Mouse (Mus musculus): Measurements from ENCODE around the gene Crispld2. TPM values are rescaled to one million over a fixed set of nuclear protein-coding genes. Genes with fewer than 3 reads are reported as not detected.

Gene Crispld2
- total RNA-seq, 1 experiment from 2014 or later: 5.1 TPM

DNA sequence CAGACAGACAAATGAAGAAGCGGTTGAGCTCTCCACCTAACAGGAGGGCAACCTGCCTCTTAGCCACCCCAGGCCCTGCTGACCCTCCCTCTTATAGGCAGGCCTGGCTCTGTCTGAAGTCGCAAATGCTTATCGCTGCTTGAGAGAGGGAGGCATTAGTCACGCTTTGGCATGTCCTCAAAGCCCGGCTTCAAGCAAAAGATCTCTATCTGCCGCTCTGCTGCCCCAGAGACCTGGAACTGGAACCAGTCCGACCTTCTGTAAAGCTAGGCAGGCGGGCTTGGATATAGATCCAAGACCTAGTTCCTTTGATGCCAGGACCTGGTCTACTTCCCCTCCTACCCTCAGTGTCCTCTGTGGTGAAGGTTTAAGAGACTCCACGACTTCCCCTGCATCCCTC lies 80.0 kb downstream of the Crispld2 start:
- DNase-seq: peak; percentile 66

DNA sequence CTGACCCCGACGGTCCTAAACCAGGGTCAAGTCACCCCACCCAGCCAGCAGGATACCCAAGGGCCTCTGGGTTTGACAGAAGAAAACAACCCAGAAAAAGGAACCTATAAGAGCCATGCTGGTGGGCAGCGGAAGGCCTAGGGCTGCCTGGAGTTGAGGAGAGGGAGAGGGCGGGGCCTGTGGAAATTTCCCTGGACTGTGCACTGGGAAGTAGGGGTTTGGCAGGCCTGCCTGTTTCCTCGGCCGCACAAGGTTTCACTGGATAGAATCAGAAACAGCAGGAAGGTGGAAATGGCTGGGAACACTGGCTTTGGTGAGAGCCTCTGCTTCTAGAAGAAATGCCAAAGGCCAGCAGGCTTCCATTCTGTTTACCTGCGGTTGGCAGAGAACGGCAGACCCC lies 80.6 kb downstream of the Crispld2 start:
- DNase-seq: peak; percentile 34

DNA sequence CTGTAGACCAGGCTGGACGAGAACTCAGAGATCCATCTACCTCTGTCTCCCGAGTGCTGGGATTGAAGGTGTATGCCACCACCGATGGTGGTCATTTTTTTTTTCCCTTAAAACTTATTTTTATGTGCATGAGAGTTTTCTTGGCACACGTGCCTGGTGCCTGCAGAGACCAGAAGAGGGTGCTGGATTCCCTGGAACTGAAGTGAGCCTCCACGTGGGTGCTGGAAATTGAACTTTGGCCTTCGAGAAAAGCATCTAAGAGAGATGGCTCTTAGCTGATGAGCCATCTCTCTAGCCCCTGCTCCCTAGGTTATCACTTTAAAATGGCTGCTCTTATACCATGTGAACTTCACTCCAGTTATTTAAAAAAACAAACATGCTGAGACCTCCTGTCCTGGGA lies 82.3 kb downstream of the Crispld2 start:
- DNase-seq: no peak

GRCm38 (mm10) chr8:120075347-120075746 lies 83.1 kb downstream of the Crispld2 start:
- DNase-seq: no peak

GRCm38 (mm10) chr8:120078080-120078479 lies 85.8 kb downstream of the Crispld2 start:
- peak; percentile 88 for DNase-seq

GRCm38 (mm10) chr8:120079361-120079760 lies 87.1 kb downstream of the Crispld2 start:
- DNase-seq: no peak

DNA sequence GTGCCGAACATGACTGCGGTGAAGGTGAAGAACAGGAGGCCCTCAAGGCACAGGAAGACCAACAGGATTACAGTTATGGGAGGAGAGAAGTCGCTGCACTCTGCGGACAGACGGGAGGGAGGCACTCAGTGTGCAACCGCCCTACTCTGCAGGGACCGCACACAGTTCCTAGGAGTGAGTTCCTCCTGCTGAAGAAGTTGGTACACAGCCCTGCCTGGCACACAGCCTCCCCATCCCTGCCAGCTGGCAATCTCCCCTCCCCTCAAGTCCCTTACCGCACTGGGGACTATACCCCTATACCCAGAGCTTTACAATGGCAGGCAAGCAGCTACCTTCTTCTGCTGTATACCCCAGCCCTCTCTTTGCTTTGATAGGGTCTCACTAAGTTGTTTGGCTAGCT lies 91.0 kb downstream of the Crispld2 start:
- DNase-seq: peak; percentile 48

DNA sequence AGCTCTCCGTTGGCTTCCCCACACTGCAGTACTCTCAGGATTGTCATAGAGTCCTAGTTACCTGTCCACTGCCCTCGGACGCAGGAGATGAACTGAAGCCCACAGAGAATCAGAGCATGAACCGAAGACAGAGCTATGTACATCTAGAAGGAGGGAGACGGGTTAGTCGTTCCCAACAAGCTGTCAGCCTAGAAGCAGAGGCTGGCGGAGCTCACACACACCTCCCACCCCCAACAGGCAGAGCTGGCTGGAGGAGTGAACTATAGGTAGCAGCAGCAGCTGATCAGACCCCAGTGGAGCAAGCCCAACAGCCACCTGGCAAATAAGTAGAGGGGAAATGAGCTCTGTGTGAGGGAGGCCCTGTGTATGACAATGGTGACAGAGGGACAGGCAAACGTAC lies 92.5 kb downstream of the Crispld2 start:
- DNase-seq: no peak

GRCm38 (mm10) chr8:120089511-120089910 lies 97.3 kb downstream of the Crispld2 start:
- no peak for DNase-seq

DNA sequence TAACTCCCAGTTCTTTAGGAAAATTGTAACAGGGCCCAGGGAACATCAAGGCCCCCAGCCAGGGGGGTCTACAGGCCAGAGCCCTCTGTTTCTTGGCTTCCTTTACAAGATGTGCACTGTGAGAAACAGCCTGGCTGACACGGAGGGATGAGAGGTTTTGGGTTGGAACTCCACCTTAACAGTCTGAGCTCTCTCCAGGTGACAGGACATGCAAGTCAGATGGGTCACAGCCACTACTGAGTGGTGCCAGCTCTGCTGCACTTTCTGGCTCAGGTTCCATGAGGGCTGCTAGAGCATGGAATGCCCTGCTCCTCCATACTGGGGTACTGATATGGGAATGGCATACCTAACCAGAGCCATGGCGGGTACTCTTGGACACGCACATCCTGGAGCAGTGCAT lies 98.8 kb downstream of the Crispld2 start:
- DNase-seq: no peak

- no peak for DNase-seq
Measured at GRCm38 (mm10) chr8:120093103-120093502, 100.9 kb downstream of the Crispld2 start.

GRCm38 (mm10) chr8:120094801-120095200 lies 102.6 kb downstream of the Crispld2 start:
- no peak for DNase-seq

DNA sequence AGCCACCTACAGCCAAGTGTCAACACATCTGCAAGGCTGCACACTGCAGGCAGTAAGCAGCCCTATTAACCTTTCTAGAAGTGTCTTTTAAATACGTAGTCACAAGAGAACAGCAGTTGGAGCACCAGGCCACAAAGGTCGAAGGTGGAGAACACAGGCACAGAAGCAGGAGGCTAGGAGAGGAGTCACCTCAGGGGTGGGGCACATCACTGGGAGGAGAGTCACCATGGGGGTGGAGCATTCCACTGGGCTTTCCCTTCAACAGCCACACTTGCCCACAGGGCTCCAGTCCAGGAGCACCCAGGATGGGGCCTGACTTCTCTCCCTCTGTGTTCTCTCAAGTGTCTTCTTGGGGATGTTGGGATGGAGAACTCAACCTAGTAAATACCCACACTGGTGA lies 104.2 kb downstream of the Crispld2 start:
- no peak for DNase-seq

- no peak for DNase-seq
Measured at GRCm38 (mm10) chr8:120100388-120101067, 108.3 kb downstream of the Crispld2 start.

DNA sequence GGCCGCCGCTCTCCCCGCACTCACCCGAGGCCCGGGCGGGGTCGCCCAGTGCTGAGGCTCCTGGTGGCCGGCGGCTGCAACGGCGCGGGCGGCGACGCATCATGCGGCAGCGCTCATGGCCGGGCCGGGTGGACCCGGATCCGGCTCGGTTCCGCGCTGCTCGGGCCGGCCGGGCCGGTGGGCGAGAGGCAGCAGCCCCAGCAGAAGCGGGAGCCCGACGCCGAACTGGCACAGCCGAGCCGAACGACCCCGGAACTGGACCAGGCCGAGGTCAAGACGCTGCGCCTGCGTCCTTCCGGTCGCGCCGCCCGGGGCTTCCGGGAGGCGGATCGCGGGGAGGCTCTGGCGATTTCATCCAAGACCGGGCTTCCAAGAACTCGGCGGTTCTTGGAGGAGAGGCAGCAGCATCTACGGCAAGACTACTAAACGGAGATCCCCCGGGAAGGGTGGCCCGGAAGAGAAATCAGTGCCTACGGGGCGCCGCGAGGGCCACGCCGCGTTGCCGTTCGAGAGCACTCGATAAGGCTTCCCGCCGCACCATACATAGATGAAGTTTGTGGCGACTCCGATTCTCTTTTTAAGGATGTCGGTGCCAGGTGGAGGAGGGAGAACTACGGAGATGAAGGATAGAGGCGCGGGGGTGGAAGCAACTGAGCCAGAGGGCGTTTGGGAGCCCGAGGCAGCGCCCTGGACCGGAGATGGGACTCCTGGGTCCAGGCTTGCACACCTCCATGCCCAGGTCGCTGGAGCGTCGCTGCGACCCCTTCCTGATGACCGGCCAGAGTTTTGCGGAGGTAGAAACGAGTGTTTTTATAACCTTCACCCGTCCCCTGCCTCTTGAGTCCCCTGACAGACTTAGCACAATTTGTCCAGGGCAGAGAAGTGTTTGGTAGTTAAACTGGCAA lies 109.1 kb downstream of the Crispld2 start, which contains the start of gene Zdhhc7:
Gene Zdhhc7, minus strand, starts transcription at position 415 of the 905 bp plus-strand sequence.
- peak; percentile 86 for DNase-seq

Other genes with a start within 250 kb of the Crispld2 start
- gene Tldc1, start 214.0 kb upstream of the Crispld2 start, total RNA-seq (2021): 11.3 and 22.1 TPM in 2 replicates
- 38.3 and 40.8 TPM in 2 replicates for gene Cotl1, start 151.9 kb upstream of the Crispld2 start, total RNA-seq (2021)
- 6.9 and 13.5 TPM in 2 replicates for gene Klhl36, start 130.2 kb upstream of the Crispld2 start, total RNA-seq (2021)
- gene Usp10, start 82.1 kb upstream of the Crispld2 start, total RNA-seq (2021): 110 and 153 TPM in 2 replicates
- 3.6 and 27.1 TPM in 2 replicates for gene Gm20388, start 81.6 kb upstream of the Crispld2 start, total RNA-seq (2021)
- 58.5 and 60.1 TPM in 2 replicates for gene Zdhhc7, start 109.0 kb downstream of the Crispld2 start, total RNA-seq (2021)
- gene 6430548M08Rik, start 121.7 kb downstream of the Crispld2 start, total RNA-seq (2021): 111 and 165 TPM in 2 replicates
- gene Fam92b, start 185.0 kb downstream of the Crispld2 start, total RNA-seq (2021): 1.6 TPM in 1 of 2 replicates, not detected in the other
- gene Gse1, start 236.0 kb downstream of the Crispld2 start, total RNA-seq (2021): 40.1 and 48.8 TPM in 2 replicates

Measured in adrenal gland, postnatal 25 days (tissue).